Mouse (Mus musculus): ENCODE results near the gene Nsdhl.

Gene Nsdhl

DNA sequence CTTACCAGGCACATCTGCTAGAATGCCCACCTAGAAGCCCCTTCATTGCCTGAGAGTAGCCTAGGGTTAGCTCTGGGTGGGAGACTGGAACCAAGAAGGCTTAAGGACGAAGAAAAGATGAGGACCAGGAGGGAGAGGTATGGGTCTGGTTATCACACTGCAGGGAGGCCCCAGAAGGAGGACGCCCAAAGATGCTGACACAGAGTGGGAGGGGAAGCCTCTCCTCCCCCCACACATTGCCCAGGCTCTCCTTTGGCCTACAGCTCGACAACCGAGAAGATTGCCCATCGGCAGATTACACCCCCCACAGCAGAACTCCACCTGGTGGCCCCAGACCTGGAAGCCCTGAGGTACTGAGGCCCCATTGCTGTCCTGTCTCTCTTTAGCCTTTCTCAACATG is 84.8 kb downstream of the Nsdhl start:
- no peak for DNase-seq (ENCODE audit: low spot score)

DNA sequence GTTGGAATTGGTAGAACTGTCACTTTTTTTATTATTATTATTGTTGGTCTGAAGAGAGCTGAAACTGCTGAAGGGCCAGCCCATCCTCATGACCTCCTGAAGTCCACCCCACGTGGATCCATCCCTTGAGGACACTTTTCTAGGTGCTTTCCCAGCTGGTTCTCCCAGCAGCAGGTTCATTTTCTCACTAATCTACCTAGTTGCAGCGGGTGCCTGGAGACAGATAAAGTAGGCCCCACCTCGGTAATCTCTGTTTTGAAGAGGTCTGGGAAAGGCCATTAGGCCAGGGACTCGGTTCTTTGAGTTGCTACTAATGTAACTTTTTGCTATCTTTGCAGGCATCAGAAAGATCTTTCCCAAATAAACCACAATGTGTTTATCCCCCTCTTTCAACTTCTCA is 87.3 kb downstream of the Nsdhl start:
- DNase-seq (ENCODE audit: low spot score) = no peak

- DNase-seq (ENCODE audit: low spot score) = peak; percentile 96
Observed at GRCm38 (mm10) chrX:73007597-73008479, 89.5 kb downstream of the Nsdhl start.
